Mouse (Mus musculus): ENCODE data around the gene Sec14l2.

DNA sequence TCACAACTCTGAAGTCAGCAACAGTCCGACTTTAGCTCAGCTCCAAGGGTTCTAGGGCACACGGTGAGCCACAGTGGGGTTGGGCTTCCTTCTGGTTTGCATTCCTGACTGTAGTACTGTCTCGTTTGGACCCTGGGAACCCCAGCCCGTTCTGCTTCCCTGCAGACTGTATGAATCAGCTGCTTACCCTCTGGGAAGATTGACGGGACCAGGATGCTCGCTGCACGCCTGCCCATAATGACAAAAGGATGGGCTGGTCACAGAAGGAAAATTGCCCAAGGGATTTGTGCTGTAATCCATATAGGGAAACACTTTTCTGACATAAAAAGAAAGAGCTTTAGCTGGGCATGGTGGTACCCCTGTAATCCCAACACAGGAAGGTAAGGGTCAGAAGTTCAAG, 24.4 kb downstream of the Sec14l2 start:
- TF ChIP-seq POLR2A (IDR thresholded peaks at IDR 0.05; ENCODE audit: borderline replicate concordance, extremely low read depth, low read depth, low read length) (no peak), CTCF (IDR thresholded peaks at IDR 0.05; ENCODE audit: insufficient read depth, low read length) (no peak)
